Mouse (Mus musculus) gastrocnemius, postnatal 14 days (tissue): ENCODE data around the gene Arhgap35. TPM values are rescaled to one million over a fixed set of nuclear protein-coding genes. Genes with fewer than 3 reads are reported as not detected.
A peak's percentile ranks its signal among the peaks of the same experiment; 100 is the strongest.

ENCODE experiments used
- DNase-seq: peaks from one replicate; pipeline ENCODE4 v3.0.0; 2021; ENCODE audit warnings: mixed read lengths
- intact Hi-C: fragments of 180-260 bp; cut with DNase I; formaldehyde crosslinking; loops from one replicate; pipeline ENCODE4 v1.15.1; 2025; ENCODE audit warnings: low total_unique reads
- total RNA-seq, 2 experiments: library from RNA; stranded (reverse); gene quantifications; 2 replicates each; pipeline ENCODE4 v1.2.3; 2021

The Arhgap35 gene
- total RNA-seq, 2 experiments from 2014 or later: 18.8 to 23.1 TPM

- DNase-seq: no peak
- intact Hi-C loops: no loop called here
Observed at GRCm38 (mm10) chr7:16475321-16475720, 139.5 kb downstream of the Arhgap35 start.

- DNase-seq: no peak
- intact Hi-C loops: no loop called here
Observed at GRCm38 (mm10) chr7:16474445-16474844, 140.3 kb downstream of the Arhgap35 start.

- intact Hi-C loops: no loop called here
Observed at GRCm38 (mm10) chr7:16473847-16474246, 140.9 kb downstream of the Arhgap35 start.

GRCm38 (mm10) chr7:16472116-16472709, 142.6 kb downstream of the Arhgap35 start:
- intact Hi-C loops: no loop called here
- no peak for DNase-seq

More at GRCm38 (mm10) chr7:16473847-16474246, 140.9 kb downstream of the Arhgap35 start:
- DNase-seq: no peak

GRCm38 (mm10) chr7:16471549-16471948, 143.2 kb downstream of the Arhgap35 start:
- intact Hi-C loops: no loop called here

GRCm38 (mm10) chr7:16468115-16468514, 146.7 kb downstream of the Arhgap35 start:
- intact Hi-C loops: loop anchor here (5.0 kb wide), 1 partner anchor 91 kb away; no protein-coding TSS in a partner anchor
- no peak for DNase-seq

More at GRCm38 (mm10) chr7:16471549-16471948, 143.2 kb downstream of the Arhgap35 start:
- no peak for DNase-seq

GRCm38 (mm10) chr7:16466565-16466964, 148.2 kb downstream of the Arhgap35 start:
- intact Hi-C loops: loop anchor here (5.0 kb wide), 1 partner anchor 89 kb away; no protein-coding TSS in a partner anchor
- no peak for DNase-seq

GRCm38 (mm10) chr7:16465568-16465967, 149.2 kb downstream of the Arhgap35 start:
- intact Hi-C loops: loop anchor here (5.0 kb wide), 1 partner anchor 88 kb away; no protein-coding TSS in a partner anchor

GRCm38 (mm10) chr7:16465160-16465559, 149.6 kb downstream of the Arhgap35 start:
- DNase-seq: peak; percentile 54
- intact Hi-C loops: loop anchor here (5.0 kb wide), 1 partner anchor 88 kb away; no protein-coding TSS in a partner anchor

More at GRCm38 (mm10) chr7:16465568-16465967, 149.2 kb downstream of the Arhgap35 start:
- DNase-seq: no peak

- peak; percentile 73 for DNase-seq
- intact Hi-C loops: no loop called here
Observed at GRCm38 (mm10) chr7:16463214-16463613, 151.6 kb downstream of the Arhgap35 start.

- intact Hi-C loops: no loop called here
- no peak for DNase-seq
Observed at GRCm38 (mm10) chr7:16461705-16462104, 153.1 kb downstream of the Arhgap35 start.

GRCm38 (mm10) chr7:16461151-16461550, 153.6 kb downstream of the Arhgap35 start:
- intact Hi-C loops: no loop called here
- no peak for DNase-seq

- intact Hi-C loops: no loop called here
Observed at GRCm38 (mm10) chr7:16460566-16460965, 154.2 kb downstream of the Arhgap35 start.

GRCm38 (mm10) chr7:16456289-16456688, 158.5 kb downstream of the Arhgap35 start:
- no peak for DNase-seq
- intact Hi-C loops: no loop called here

More at GRCm38 (mm10) chr7:16460566-16460965, 154.2 kb downstream of the Arhgap35 start:
- DNase-seq: no peak

GRCm38 (mm10) chr7:16455016-16455415, 159.8 kb downstream of the Arhgap35 start:
- intact Hi-C loops: no loop called here
- no peak for DNase-seq

- intact Hi-C loops: no loop called here
- no peak for DNase-seq
Observed at GRCm38 (mm10) chr7:16453118-16453711, 161.6 kb downstream of the Arhgap35 start.

- DNase-seq: peak; percentile 89
- intact Hi-C loops: no loop called here
Observed at GRCm38 (mm10) chr7:16452587-16453073, 162.2 kb downstream of the Arhgap35 start, which contains the start of gene Tmem160. TSS of gene Tmem160 (plus strand) at chr7:16452779.

- DNase-seq: no peak
- intact Hi-C loops: no loop called here
Observed at GRCm38 (mm10) chr7:16451656-16452055, 163.1 kb downstream of the Arhgap35 start.
